Mouse (Mus musculus): Measurements from ENCODE around the gene Olfr342.

GRCm38 (mm10) chr2:36567845-36568244 is 43.0 kb downstream of the Olfr342 start:
- TF ChIP-seq CTCF (IDR thresholded peaks at IDR 0.05; ENCODE audit: low read depth) (no peak), EP300 (IDR thresholded peaks at IDR 0.05; ENCODE audit: low read depth) (no peak)
